11 mouse cellular contexts compared by ENCODE assay signal in genomic region chr19:21031768-21032308, GRCm38 (mm10).
A peak's percentile ranks its signal among the peaks of the same experiment; 100 is the strongest.
DNase-seq lines count a peak whose midpoint lies in the region; ATAC-seq and TF ChIP-seq lines count a peak whose summit lies in the region.
"Had no signal": no experiment of that assay in that cellular context is flagged by ENCODE, and none has a peak within 500 bp of the region (broad histone marks: within the 10 kb centered on the region; RNA-seq: fewer than 3 reads in every experiment).

No protein-coding gene starts in this region.

- TF ChIP-seq POLR2A in lung, adult 2 months (IDR thresholded peaks at IDR 0.05; ENCODE audit: borderline replicate concordance, extremely low read depth, low read depth, low read length), result no peak

- ATAC-seq in lung, postnatal 0 days, result peak; percentile 81
- peak; percentile 65; the same call in 1 of the 2 replicates for ATAC-seq in stomach, postnatal 0 days (ENCODE audit: low FRiP score, low TSS enrichment)
- ATAC-seq: inflammation-experienced regulatory T-cells, adult 6 months had no signal

- DNase-seq in lung, adult 18-20 months, result peak; percentile 21 to 52
- DNase-seq in lung, adult 2 months, result no peak
- peak; percentile 97 for DNase-seq in fat pad, adult 2 months (ENCODE audit: extremely low read depth, low read depth, low spot score)
- peak; percentile 68 for DNase-seq in lung, postnatal 0 days (ENCODE audit: low spot score)
- DNase-seq in stomach, postnatal 0 days (ENCODE audit: low spot score), result no peak
- DNase-seq in right cerebral cortex, postnatal 36 days (ENCODE audit: low spot score in 2 of 2), result no peak
- DNase-seq in gastrocnemius, postnatal 10 days, result no peak
- DNase-seq: cerebellum, adult 2 months; gastrocnemius, postnatal 25 days; right cerebral cortex, postnatal 14 days had no signal

- H3K9me3 ChIP-seq in lung, postnatal 0 days (ENCODE audit: low read length), result no peaks in the 10 kb centered on the region
- H3K9me3 ChIP-seq in stomach, postnatal 0 days (ENCODE audit: control insufficient read depth, low read length), result no peaks in the 10 kb centered on the region

- no peak overlapping the region for H3K9ac ChIP-seq in lung, postnatal 0 days (replicated peaks; ENCODE audit: low read depth)
- H3K9ac ChIP-seq in stomach, postnatal 0 days (ENCODE audit: low read length), result no peak overlapping the region

- TF ChIP-seq EP300 in lung, postnatal 0 days (IDR thresholded peaks at IDR 0.05), result peak; percentile 68
- no peak for TF ChIP-seq EP300 in stomach, postnatal 0 days (optimal IDR thresholded peaks at IDR 0.05)

- TF ChIP-seq CTCF in lung, adult 2 months (IDR thresholded peaks at IDR 0.05; ENCODE audit: insufficient read depth, low read length), result no peak
- no peak for TF ChIP-seq CTCF in lung, postnatal 0 days (IDR thresholded peaks at IDR 0.05)
- TF ChIP-seq CTCF in stomach, postnatal 0 days (IDR thresholded peaks at IDR 0.05; ENCODE audit: low read depth), result no peak

- H3K27me3 ChIP-seq in lung, postnatal 0 days (replicated peaks; ENCODE audit: insufficient read depth, low read length), result no peaks in the 10 kb centered on the region
- no peaks in the 10 kb centered on the region for H3K27me3 ChIP-seq in stomach, postnatal 0 days (ENCODE audit: control insufficient read depth, insufficient read depth, low read length)

- H3K36me3 ChIP-seq in lung, postnatal 0 days (ENCODE audit: insufficient read depth, low read length), result no peaks in the 10 kb centered on the region
- no peaks in the 10 kb centered on the region for H3K36me3 ChIP-seq in stomach, postnatal 0 days (ENCODE audit: control insufficient read depth, insufficient read depth, low read length)

- peaks cover 4% of the 10 kb centered on the region for H3K4me1 ChIP-seq in lung, adult 2 months (ENCODE audit: control insufficient read depth, insufficient read depth, low read length)
- H3K4me1 ChIP-seq in lung, postnatal 0 days (ENCODE audit: insufficient read depth, low read depth, low read length), result no peaks in the 10 kb centered on the region
- no peaks in the 10 kb centered on the region for H3K4me1 ChIP-seq in stomach, postnatal 0 days (replicated peaks; ENCODE audit: control insufficient read depth, insufficient read depth)

- no peak overlapping the region for H3K4me3 ChIP-seq in lung, adult 2 months (replicated peaks; ENCODE audit: extremely low read depth, low read depth, low read length)
- no peak overlapping the region for H3K4me3 ChIP-seq in lung, postnatal 0 days (ENCODE audit: low read depth, low read length)
- no peak overlapping the region for H3K4me3 ChIP-seq in stomach, postnatal 0 days (ENCODE audit: low read depth, low read length)

- H3K4me2 ChIP-seq in lung, postnatal 0 days (replicated peaks; ENCODE audit: low read depth, low read length), result no peak overlapping the region
- H3K4me2 ChIP-seq in stomach, postnatal 0 days (replicated peaks; ENCODE audit: low read depth), result no peak overlapping the region

- no peak overlapping the region for H3K27ac ChIP-seq in lung, postnatal 0 days (ENCODE audit: low read length)
- no peak overlapping the region for H3K27ac ChIP-seq in stomach, postnatal 0 days (replicated peaks)

- 75% methylated on average over 4 of the region's 4 CpGs for WGBS in lung, adult 2 months
- WGBS in lung, postnatal 0 days, result 62% methylated on average over 4 of the region's 4 CpGs
- WGBS in stomach, postnatal 0 days, result 63% methylated on average over 4 of the region's 4 CpGs

Comparison
In these comparisons a context has a peak if more than half of its experiments do, and no peak if none do; other contexts are left out.
1. DNase-seq: peak in lung, adult 18-20 months (2 of 2), fat pad, adult 2 months (single experiment) and lung, postnatal 0 days (single experiment); none in lung, adult 2 months (single experiment), stomach, postnatal 0 days (single experiment), right cerebral cortex, postnatal 36 days (0 of 2) and gastrocnemius, postnatal 10 days (single experiment).